Mouse (Mus musculus) embryonic facial prominence, embryonic 12.5 days (tissue): ENCODE data around the gene Camta1. TPM values are rescaled to one million over a fixed set of nuclear protein-coding genes. Genes with fewer than 3 reads are reported as not detected.
A peak's percentile ranks its signal among the peaks of the same experiment; 100 is the strongest.

Experiments
- ATAC-seq: fragments of 200-750 bp; cut with Nextera tagmentation; 2 replicates; pipeline ENCODE4 v1.8.0; 2017; ENCODE audit not compliant: insufficient number of reproducible peaks, insufficient read depth, low FRiP score, low TSS enrichment
- H3K27ac ChIP-seq: fragments of 300-500 bp; sonication (generic); 2 replicates; pipeline ENCODE4 v1.5.1; 2016; ENCODE audit warnings: mild to moderate bottlenecking
- H3K27me3 ChIP-seq: fragments of 300-500 bp; sonication (generic); 2 replicates; pipeline ENCODE4 v1.6.1; 2016; ENCODE audit warnings: mild to moderate bottlenecking, moderate library complexity
- H3K36me3 ChIP-seq: fragments of 300-500 bp; sonication (generic); 2 replicates; pipeline ENCODE4 v1.6.1; 2016; ENCODE audit warnings: mild to moderate bottlenecking
- H3K4me1 ChIP-seq: fragments of 300-500 bp; sonication (generic); 2 replicates; pipeline ENCODE4 v1.6.1; 2016
- H3K4me2 ChIP-seq: fragments of 300-500 bp; sonication (generic); replicated peaks from 2 replicates; pipeline ENCODE4 v1.6.1; 2016; ENCODE audit warnings: mild to moderate bottlenecking, moderate library complexity
- H3K4me3 ChIP-seq: fragments of 300-500 bp; sonication (generic); 2 replicates; pipeline ENCODE4 v1.5.1; 2016; ENCODE audit warnings: mild to moderate bottlenecking
- H3K9ac ChIP-seq: fragments of 300-500 bp; sonication (generic); 2 replicates; pipeline ENCODE4 v1.6.1; 2016; ENCODE audit warnings: mild to moderate bottlenecking, moderate library complexity
- H3K9me3 ChIP-seq: fragments of 300-500 bp; sonication (generic); 2 replicates; pipeline ENCODE4 v1.6.1; 2016; ENCODE audit warnings: mild to moderate bottlenecking, moderate library complexity
- WGBS: fragments of 180-500 bp; shearing (Covaris S2); methylation state at CpG from one replicate; pipeline ENCODE4 v1.1.7; 2016; 5-methylcytosine and 5-hydroxymethylcytosine counted together
- polyA plus RNA-seq: library from polyadenylated mRNA; unstranded; fragments of >200 nt; fragmentation: Nextera tagmentation; extraction: Ambion mirVana; gene quantifications from 2 replicates; pipeline ENCODE4 v1.2.1, GENCODE M21; 2016

Camta1 gene
- polyA plus RNA-seq: 107 and 115 TPM in 2 replicates

GRCm38 (mm10) chr4:151861806-151862739, at the start of gene Camta1:
Gene Camta1, minus strand, starts transcription at chr4:151861876.
- Histone ChIP-seq H3K4me2 (peak within 1 kb of the TSS; percentile 89), H3K4me3 (peak within 1 kb of the TSS; percentile 76), H3K27ac (peak within 1 kb of the TSS; percentile 85), H3K9ac (peak within 1 kb of the TSS; percentile 79), H3K9me3 (no peaks in the 10 kb centered on the region), H3K36me3 (no peaks in the 10 kb centered on the region), H3K27me3 (no peaks in the 10 kb centered on the region), H3K4me1 (peaks cover 12% of the 10 kb centered on the region)
- WGBS: under 1% methylated on average over 84 of the region's 85 CpGs
- ATAC-seq: peak; percentile 99

GRCm38 (mm10) chr4:151908809-151909208, 47.1 kb upstream of the Camta1 start:
- no peak overlapping the region for H3K4me2 ChIP-seq
- no peaks in the 10 kb centered on the region for H3K4me1 ChIP-seq
- no peak overlapping the region for H3K9ac ChIP-seq
- H3K4me3 ChIP-seq: no peak overlapping the region
- H3K9me3 ChIP-seq: no peaks in the 10 kb centered on the region
- no peaks in the 10 kb centered on the region for H3K36me3 ChIP-seq
- 69% methylated on average over 8 of the region's 8 CpGs for WGBS
- H3K27me3 ChIP-seq: 0 out of 2 replicates have a peak, but pooled peaks cover 6% of the 10 kb centered on the region
- ATAC-seq: no peak
- no peak overlapping the region for H3K27ac ChIP-seq

GRCm38 (mm10) chr4:151907577-151908343, 46.1 kb upstream of the Camta1 start:
- WGBS: 54% methylated on average over 26 of the region's 26 CpGs
- Histone ChIP-seq H3K36me3 (no peaks in the 10 kb centered on the region), H3K4me1 (no peaks in the 10 kb centered on the region), H3K4me3 (no peak overlapping the region), H3K27me3 (peaks cover 9% of the 10 kb centered on the region; the same call in 1 of the 2 replicates), H3K4me2 (peak overlapping the region; percentile 29), H3K27ac (no peak overlapping the region), H3K9me3 (no peaks in the 10 kb centered on the region), H3K9ac (no peak overlapping the region)
- ATAC-seq: no peak

DNA sequence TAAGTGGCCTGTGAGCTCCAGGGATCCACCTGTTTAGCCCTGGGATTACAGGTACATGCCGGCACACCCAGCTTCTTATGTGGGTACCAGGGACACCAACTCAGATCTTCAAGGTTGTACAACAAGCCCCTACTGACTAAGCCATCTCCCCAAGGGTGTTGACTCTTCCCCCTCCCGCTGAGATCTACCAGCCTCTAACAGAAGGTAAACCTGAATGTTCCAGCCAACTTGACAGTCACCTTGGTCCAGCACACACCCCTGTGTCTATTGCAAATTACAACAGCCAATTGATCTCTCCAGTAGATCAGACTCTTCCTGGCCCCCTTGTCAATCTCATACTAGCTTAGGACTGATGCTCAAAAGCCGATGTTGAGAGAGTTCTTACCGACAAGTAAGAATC, 43.9 kb upstream of the Camta1 start:
- Histone ChIP-seq H3K4me2 (no peak overlapping the region), H3K4me1 (no peaks in the 10 kb centered on the region), H3K27ac (no peak overlapping the region), H3K4me3 (no peak overlapping the region), H3K9me3 (no peaks in the 10 kb centered on the region), H3K36me3 (no peaks in the 10 kb centered on the region), H3K27me3 (peaks cover 9% of the 10 kb centered on the region; the same call in 1 of the 2 replicates), H3K9ac (no peak overlapping the region)
- WGBS: 82% methylated on average over 4 of the region's 4 CpGs
- no peak for ATAC-seq

- peaks cover 9% of the 10 kb centered on the region; the same call in 1 of the 2 replicates for H3K27me3 ChIP-seq
- no peak overlapping the region for H3K27ac ChIP-seq
- WGBS: 56% methylated on average over 11 of the region's 11 CpGs
- H3K36me3 ChIP-seq: no peaks in the 10 kb centered on the region
- no peak overlapping the region for H3K9ac ChIP-seq
- H3K9me3 ChIP-seq: no peaks in the 10 kb centered on the region
- H3K4me2 ChIP-seq: no peak overlapping the region
- no peaks in the 10 kb centered on the region for H3K4me1 ChIP-seq
- H3K4me3 ChIP-seq: no peak overlapping the region
- ATAC-seq: no peak
Observed at GRCm38 (mm10) chr4:151904098-151904497, 42.4 kb upstream of the Camta1 start.

DNA sequence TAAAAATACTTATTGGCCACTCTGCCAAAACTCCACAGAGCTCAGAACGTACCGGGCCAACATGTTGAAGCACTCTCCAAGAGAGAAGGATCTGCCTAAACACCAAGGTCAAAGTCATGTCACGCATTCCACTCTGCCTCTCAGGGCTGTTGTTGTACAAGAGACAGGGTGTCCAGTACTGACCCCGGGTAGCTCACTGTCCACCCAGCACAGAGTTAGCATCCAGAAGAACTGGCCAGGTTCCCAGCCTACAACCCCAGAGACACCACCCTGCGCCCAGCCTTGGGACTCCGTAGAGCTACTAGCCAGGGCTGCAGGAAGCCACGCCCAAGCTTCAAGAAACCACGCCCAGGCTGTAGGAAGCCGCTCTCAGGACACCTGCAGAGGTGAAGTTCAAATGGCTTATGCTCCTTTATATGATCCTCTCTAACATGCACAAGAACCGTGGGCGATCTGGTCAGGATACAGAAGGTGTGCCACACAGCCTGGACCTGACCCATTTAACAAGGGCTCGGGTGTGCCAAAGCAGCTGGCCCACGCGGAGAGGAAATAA, 41.1 kb upstream of the Camta1 start:
- H3K9me3 ChIP-seq: no peaks in the 10 kb centered on the region
- peaks cover 9% of the 10 kb centered on the region; the same call in 1 of the 2 replicates for H3K27me3 ChIP-seq
- no peaks in the 10 kb centered on the region for H3K36me3 ChIP-seq
- no peak overlapping the region for H3K4me3 ChIP-seq
- no peak overlapping the region for H3K4me2 ChIP-seq
- no peak for ATAC-seq
- no peaks in the 10 kb centered on the region for H3K4me1 ChIP-seq
- WGBS: 61% methylated on average over 14 of the region's 14 CpGs
- H3K9ac ChIP-seq: no peak overlapping the region
- H3K27ac ChIP-seq: no peak overlapping the region

DNA sequence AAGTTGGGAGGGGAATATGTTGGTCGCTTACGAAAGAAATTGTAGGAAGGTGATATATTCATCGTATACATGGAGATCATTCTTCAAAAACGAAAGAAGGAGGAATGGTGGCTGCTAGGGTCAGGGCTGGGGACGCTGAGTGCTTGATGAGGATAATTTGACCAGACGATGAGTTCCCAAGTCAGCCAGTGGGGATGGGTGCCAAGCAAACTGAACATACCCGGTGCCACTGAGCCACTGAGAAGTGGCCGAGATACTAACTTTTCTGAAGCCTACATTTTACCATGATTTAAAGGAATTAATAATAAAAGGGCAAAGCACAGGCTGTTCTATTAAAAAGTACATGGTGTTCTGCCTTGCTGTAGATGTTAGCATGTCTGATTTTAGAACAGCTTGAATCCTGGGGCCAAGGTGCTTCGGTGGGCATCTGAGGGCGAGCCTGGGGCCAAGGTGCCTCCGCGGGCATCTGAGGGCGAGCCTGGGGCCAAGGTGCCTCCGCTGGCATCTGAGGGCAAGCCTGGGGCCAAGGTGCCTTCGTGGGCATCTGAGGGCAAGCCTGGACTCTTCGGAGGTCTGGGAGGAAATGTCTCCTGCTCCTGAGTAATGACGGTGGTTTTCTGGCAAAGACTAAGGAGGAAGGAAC, 40.5 kb upstream of the Camta1 start:
- Histone ChIP-seq H3K27me3 (peaks cover 6% of the 10 kb centered on the region; the same call in 1 of the 2 replicates), H3K4me1 (no peaks in the 10 kb centered on the region), H3K27ac (no peak overlapping the region), H3K4me2 (no peak overlapping the region), H3K36me3 (no peaks in the 10 kb centered on the region), H3K9ac (no peak overlapping the region), H3K4me3 (no peak overlapping the region), H3K9me3 (no peaks in the 10 kb centered on the region)
- 83% methylated on average over 17 of the region's 17 CpGs for WGBS
- ATAC-seq: no peak

- ATAC-seq: no peak
- no peaks in the 10 kb centered on the region for H3K4me1 ChIP-seq
- no peak overlapping the region for H3K4me3 ChIP-seq
- no peak overlapping the region for H3K27ac ChIP-seq
- H3K4me2 ChIP-seq: no peak overlapping the region
- H3K27me3 ChIP-seq: peaks cover 4% of the 10 kb centered on the region; the same call in 1 of the 2 replicates
- no peaks in the 10 kb centered on the region for H3K36me3 ChIP-seq
- H3K9ac ChIP-seq: no peak overlapping the region
- WGBS: 61% methylated on average over 11 of the region's 11 CpGs
- H3K9me3 ChIP-seq: no peaks in the 10 kb centered on the region
Observed at GRCm38 (mm10) chr4:151901422-151901821, 39.7 kb upstream of the Camta1 start.

GRCm38 (mm10) chr4:151900735-151901134, 39.1 kb upstream of the Camta1 start:
- H3K4me2 ChIP-seq: no peak overlapping the region
- no peak overlapping the region for H3K9ac ChIP-seq
- H3K4me3 ChIP-seq: no peak overlapping the region
- H3K9me3 ChIP-seq: no peaks in the 10 kb centered on the region
- H3K4me1 ChIP-seq: no peaks in the 10 kb centered on the region
- no peak for ATAC-seq
- 82% methylated on average over 6 of the region's 6 CpGs for WGBS
- H3K27ac ChIP-seq: no peak overlapping the region
- H3K27me3 ChIP-seq: peaks cover 4% of the 10 kb centered on the region; the same call in 1 of the 2 replicates
- no peaks in the 10 kb centered on the region for H3K36me3 ChIP-seq

GRCm38 (mm10) chr4:151899707-151900384, 38.2 kb upstream of the Camta1 start:
- H3K9me3 ChIP-seq: no peaks in the 10 kb centered on the region
- H3K27me3 ChIP-seq: peaks cover 4% of the 10 kb centered on the region; the same call in 1 of the 2 replicates
- H3K9ac ChIP-seq: no peak overlapping the region
- H3K27ac ChIP-seq: no peak overlapping the region
- H3K36me3 ChIP-seq: no peaks in the 10 kb centered on the region
- no peaks in the 10 kb centered on the region for H3K4me1 ChIP-seq
- H3K4me3 ChIP-seq: no peak overlapping the region
- 63% methylated on average over 11 of the region's 11 CpGs for WGBS
- no peak for ATAC-seq
- no peak overlapping the region for H3K4me2 ChIP-seq
